Mouse (Mus musculus) lung, adult 18-20 months (tissue): Measurements from ENCODE around the gene Pet100.

ENCODE experiments used
- DNase-seq, 2 experiments: peaks; one replicate each; pipeline ENCODE4 v3.0.0; 2022; ENCODE audit warnings: mixed read lengths in 2 of 2

Gene Pet100

DNA sequence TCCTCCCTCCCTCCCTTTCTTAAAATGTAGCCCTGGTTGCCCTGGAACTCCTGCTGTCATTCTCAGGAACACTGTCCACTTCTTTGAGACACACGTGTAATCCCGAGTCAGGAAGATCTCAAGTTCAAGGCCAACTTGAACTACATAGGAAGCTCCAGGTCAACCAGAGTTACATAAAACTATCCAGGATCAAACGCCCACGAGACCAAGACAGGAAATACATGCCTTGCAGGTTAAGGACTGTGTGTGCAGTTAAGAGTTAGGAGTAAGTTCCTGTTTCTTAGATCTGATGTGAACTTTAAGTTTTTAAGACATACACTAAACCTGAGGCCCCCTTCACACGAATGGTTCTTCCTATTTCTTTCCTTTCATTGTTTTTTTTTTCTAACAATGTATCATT, 5.6 kb downstream of the Pet100 start:
- DNase-seq = no peak

DNA sequence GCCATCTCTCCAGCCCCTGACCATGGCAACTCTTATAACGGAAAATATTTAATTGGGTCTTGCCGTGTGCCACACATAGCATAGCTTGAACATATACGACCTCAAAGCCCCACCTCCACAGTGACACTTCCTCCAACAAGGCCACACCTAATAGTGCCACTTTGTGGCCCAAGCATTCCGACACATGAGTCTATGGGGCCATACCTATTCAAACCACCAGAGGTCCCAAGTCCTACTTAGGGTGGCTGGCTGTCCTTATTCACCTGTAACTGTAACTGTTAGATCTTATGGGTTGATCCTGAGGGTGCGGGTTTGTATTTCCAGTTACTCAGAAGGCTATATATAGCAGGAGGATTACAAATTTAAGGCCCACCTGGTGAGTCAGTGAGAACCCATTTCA, 6.7 kb downstream of the Pet100 start:
- no peak for DNase-seq

DNA sequence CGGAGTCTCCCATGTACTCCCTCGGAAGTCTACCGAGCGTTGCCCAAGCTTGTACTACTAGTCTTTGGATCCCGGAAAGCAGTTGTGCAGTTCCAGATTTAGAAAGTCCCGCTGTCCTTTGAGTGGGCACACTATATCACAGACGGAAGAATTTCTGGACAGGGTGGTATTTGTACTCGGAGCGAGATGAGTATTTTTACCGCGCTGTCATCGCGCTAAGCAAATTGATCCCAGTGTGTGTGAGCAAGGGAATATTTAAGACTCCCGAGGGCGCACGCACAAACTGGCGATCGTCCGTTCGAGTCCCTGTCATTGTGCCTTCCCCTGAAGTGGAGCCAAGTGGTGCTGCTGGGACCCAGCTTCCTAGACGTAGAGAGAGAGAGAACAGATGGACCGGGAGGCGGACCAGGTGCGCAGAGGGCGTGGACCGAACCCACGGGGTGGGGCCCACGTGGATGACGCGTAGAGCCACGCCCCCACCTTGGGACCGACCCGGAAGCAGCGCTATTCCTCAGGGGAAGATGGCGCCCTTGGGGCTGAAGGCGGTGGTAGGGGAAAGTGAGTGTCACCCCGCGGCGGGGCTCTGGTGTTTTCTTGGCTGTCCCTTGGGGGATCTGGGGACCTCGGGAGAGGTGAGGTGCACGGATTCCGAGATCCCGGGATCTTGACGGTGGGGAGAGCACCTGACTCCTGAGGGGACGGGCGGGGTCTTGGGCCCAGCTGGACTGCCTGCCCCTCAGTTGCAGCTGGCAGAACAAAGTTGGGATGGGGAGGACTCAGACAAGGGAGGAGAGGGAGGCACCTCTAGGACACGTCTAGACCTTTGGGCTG, 9.5 kb downstream of the Pet100 start, which contains the start of gene Stxbp2:
Gene Stxbp2, plus strand, starts transcription at position 309 of the 831 bp plus-strand sequence.
- DNase-seq = peak; percentile 85 to 90

DNA sequence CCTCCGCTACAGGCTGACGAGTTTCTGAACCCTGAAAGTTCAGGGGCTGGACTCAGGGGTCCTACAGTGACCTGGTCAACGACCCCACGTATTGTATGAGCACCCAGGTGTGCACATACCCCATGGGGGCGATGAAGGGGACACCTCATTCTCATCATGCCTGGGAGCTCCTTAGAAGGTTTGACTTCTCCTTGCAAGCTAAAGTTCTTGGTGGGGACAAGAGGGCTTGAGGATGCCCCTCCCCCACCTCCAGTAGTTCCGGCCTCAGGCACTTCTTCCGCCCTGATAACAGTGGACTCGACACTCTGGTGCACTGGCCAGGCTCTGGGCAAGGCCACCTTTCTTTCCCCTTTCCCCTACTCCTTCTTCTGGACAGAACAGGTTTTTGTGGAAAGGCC, 10.1 kb downstream of the Pet100 start:
- peak; percentile 44 to 57 for DNase-seq

DNA sequence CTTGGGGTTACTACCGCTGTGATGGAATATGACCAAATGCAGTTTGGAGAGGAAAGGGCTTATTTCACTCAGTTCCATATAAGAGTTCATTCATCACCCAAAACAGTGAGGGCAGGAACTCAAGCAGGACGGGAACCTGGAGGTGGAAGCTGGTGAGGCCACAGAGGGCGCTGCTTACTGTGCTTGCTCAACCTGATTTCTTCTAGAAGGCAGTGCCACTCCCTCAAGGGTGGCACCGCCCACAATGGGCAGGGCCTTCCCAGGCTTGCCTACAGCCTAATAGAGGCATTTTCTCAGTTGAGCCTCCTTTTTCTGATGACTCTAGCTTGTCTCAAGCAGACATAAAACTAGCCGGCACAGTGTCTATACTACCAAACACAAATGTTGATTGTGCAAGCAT, 24.5 kb downstream of the Pet100 start:
- peak; percentile 81 to 86 for DNase-seq

DNA sequence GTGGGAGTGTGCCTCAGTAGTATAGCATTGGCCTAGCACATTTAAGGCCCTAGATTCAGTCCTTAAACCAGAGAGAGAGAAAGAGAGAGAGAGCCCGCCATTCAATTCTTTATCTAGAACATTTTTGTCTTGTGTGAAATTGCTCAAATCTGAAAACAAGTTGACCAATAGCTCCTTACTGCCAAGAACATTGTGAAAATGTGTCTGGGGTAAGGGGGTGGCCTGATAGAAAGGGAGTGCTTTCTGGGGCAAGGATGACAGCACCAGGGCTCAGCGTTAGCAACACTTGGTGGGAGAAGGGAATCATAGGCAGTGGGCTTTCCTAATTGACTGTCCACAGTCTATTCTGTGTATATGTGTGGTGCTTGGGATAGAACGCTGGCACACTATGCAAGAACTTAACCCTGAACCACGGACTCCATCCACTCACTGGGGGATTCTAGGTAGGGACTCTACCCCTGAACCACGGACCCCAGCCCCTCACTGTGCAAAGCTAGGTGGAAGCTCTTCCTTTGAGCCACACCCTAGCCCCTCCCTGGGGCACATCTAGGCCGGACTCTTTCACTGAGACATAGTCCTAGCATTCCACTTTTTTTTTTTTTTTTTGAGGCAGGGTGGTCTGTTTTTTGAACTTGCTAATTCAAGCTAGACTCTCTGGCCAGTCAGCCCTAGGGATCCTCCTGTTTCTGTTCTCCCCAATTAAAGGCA, 25.6 kb downstream of the Pet100 start:
- no peak for DNase-seq

DNA sequence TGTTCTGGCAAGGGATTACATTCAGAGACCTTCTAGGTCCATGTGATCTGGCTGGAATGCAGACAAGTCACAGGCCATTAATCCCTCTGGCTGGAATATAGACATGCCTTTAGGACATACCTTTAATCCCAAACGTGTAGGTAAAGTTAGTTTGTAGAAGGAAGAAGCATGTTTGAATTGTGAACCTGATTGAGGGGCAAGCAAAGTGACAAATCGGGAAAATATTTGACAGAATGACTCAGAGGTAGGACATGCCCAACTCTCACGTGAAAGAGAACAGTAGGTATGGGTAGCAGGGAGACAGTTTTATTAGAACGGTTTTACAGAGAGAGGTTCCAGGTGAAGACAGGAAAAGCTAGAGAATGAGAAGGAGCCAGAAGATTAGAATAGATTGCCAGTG, 26.2 kb downstream of the Pet100 start:
- no peak for DNase-seq

DNA sequence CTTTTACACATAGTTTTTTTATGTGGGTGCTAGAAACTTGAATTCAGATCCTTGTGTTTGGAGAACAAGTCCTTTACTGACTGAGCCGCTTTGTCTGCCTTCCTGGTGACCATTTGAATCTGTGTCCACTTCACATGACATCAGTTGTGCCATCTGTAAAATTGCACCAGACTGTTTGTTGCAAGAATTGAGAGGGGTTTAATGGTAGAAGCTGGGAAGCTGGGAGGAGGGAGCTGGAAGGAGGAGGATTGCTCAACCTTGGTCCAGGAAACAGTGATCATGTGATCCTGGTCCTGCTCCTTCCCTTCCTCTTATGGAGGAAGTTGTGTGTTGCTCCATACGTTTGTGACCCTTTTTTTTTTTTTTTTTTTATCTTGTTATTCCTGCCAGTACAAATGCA, 26.9 kb downstream of the Pet100 start:
- DNase-seq = peak; percentile 48 to 49

DNA sequence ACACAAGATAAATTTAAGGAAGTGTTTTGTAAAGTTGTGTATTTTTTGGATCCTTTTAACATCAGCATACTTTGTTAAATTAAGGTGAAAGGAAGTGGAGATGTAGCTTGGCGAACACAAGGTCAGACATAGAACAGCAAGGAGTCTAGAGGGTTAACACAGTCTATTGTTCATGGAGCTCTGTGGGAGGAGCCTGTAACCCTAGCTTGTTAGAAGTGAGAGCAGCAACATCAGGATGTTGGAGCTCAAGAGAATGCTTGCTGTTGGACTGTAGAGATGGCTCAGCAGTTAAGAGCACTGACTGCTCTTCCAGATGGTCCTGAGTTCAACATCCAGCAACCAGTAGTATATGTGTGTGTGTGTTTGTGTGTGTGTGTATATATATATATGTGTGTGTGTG, 27.6 kb downstream of the Pet100 start:
- DNase-seq = no peak

DNA sequence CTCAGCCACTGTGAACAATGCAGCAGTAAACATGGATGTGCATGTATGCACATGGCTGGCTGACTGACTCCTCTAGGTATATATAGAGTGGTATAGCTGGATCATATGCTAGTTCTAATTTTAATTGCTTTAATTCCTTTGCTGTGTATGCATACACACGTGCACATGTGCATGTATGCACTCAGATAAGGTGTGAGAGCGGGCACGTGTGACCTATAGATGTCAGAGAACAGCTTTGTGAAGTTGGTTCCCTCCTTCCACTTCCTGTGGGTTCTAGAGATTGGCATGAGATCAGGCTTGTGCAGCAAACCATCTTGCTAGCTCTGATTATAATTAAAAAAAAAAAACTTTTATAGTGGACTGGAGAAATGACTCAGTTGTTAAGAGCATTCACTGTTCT, 31.5 kb downstream of the Pet100 start:
- DNase-seq = no peak

DNA sequence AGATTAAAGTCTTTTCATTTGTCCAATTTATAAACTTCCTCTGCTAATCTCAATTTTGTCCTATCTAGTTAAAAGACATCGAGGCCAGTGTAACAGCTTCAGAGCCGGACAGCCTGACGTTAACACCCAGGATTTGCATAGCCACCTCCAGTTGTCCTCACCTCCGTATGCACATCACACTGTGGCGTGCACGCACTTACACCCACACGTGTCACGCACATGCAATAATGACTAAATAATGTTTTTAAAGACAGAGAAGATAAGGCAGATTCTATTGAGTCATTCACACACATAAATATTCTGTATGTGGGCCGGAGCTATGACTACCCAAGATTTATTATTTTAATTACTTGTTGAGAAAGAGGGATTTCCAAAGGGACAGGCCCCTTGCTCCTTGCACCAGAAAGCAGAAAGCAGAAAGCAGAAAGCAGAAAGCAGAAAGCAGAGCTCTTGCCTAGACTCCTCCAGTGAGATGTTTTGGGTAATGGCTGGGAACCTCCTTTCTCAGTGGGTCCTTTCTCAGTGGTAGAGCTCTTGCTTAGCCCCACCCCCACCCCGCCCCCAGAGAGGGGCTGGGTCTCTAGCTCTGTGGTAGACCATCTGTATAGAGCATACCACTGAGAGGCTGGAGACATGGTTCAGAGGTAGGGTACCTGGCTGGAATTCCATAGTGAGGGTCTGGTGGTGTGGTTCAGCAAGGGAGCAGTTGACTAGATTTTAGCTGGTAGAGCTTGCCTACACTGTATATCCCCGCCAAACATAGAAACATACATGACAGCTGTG, 33.6 kb downstream of the Pet100 start:
- no peak for DNase-seq

DNA sequence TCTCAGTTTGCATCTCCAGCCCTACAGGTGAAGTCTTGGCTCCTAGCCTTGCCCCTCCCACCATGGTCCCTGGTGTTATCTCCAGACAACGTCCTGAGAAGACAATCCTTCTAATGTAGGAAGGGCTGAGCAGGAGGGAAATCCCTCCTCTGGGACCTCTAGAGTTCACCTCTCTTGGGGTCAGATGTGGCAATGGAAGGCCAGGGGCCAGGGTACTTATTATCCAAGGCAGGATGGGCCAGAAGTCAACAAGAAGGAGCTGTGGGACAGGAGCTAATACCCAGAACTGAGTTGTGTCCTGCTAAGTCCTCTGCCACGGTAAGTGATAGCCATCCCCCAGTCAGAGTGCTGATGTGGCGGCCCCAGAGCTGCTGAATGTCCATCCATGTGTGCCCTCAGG, 34.2 kb downstream of the Pet100 start, which contains the start of gene Retn:
Gene Retn, plus strand, starts transcription at position 245 of the 400 bp plus-strand sequence.
- DNase-seq = no peak

DNA sequence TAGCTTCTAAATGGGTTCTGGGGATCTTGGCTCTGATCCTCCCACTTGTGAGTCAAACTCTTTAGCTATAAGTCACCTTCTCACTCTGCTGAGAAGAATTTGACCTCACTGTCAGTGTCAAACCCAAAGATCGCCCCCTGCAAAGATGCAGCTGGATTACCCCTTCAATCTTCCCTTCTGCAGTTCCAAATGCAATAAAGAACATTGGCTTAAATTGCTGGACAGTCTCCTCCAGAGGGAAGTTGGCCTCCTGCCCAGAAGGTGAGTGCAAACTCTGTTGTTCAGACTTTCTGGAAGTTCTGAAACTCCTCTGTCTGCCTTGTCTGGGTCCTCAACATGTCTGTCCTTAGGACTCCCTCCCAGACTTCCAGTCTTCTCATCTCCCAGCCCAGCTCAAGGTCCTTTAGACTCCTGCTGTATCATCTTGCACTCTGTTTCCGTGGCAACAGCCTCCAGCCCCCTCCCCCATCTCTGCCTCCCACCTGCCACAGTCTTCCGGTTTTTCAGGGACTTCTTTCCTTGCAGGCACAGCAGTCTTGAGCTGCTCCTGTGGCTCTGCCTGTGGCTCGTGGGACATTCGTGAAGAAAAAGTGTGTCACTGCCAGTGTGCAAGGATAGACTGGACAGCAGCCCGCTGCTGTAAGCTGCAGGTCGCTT, 35.5 kb downstream of the Pet100 start:
- no peak for DNase-seq

DNA sequence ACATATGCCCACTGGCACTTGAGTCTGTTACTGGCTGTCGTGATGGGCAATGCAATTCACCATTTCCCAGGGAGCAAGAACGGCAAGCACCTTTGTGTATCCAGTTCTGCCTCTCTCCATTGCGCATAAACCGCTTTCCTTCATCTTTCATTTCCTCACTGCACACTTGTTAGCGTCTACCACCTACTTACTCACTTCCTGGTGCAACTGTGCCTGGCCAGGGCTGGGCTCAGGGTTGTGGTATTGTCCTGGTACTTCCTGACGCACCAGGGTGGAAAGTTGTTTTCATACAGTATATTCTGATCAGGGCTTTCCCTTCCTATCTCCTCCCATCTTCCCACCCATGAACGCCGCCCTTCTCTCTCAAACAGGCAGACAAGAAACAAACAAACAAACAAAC, 39.5 kb downstream of the Pet100 start:
- DNase-seq = peak; percentile 36

DNA sequence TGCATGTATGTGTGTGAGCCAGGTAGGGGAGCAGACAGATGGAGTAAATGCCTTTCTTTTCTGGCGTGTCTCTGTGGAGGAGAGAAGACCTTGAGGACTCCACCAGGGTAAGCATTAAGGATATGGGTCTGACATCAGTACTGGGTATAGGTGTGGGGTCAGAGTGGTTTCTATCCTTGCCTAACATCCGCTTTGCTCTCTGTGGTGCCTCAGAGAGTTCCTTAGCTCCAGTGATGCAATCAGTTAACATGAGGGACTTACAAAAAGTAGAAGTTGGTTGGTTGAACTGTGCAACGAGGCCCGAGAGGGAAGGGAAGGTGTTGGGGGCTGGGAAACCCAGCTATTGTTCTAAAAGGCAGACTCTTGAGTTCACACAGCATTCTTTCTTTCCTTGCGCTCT, 43.1 kb downstream of the Pet100 start:
- DNase-seq = peak; percentile 26 to 47

DNA sequence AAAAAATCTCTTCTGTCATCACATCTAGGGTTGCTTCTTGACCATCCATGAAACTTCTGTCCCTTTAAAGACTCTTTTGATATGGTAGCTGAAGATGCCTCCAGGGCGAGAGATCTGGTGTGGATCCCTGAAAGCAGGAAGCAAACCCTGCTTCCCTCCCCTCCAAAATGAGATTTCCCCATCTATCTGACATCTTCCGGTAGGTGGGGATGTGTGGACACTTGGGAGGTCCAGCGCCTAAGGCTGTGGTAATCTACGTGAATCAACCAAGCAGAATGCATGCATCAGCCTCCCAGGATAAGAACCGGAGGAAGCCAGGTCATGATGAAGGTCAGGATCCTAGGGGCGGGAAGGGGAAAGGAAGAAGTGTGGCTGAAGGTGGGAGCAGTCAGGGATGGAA, 44.2 kb downstream of the Pet100 start, which contains the start of gene Mcemp1:
Gene Mcemp1, plus strand, starts transcription at position 248 of the 400 bp plus-strand sequence.
- peak; percentile 28 to 39 for DNase-seq

DNA sequence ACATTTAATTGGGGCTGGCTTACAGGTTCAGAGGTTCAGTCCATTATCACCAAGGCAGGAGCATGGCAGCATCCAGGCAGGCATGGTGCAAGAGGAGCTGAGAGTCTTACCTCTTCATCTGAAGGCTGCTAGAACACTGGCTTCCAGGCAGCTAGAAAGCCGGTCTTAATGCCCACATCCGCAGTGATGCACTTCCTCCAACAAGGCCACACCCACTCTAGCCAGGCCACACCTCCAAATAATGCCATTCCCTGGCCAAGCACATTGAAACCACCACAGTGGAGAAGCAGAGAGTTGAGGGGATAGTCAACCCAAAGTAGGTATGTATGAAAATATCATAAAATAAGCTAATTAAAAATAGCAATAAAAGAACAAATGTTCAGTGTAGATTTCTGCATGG, 49.0 kb downstream of the Pet100 start:
- DNase-seq = peak; percentile 51 to 69

DNA sequence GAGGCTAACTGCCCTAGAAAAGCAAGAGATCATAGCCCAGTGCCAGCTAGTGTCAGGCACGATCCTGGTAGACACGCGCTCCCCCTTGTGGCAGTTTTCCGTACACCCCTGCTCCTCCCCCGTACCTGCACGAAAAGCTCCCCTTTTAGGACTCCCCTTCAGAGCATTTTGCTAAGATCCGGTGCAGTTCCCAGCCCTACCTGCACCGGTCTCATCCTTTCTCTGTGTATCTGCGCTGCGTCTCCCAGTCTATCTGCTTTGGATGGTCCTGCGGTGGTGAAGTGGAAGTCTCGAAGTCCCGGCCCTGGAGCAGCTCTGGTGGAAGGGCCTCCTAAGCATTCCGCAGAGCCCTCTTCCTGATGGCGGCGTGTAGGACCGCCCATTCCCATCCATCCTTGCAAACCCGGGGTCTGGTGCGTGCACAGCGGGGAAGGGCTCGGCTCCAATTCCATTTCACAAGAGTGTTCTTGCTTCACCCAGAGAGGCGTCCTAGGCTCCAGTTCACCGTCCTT, 50.7 kb downstream of the Pet100 start, which contains the start of gene Fcor:
Gene Fcor, minus strand, starts transcription at position 383 of the 512 bp plus-strand sequence.
- DNase-seq = peak; percentile 82 to 83

DNA sequence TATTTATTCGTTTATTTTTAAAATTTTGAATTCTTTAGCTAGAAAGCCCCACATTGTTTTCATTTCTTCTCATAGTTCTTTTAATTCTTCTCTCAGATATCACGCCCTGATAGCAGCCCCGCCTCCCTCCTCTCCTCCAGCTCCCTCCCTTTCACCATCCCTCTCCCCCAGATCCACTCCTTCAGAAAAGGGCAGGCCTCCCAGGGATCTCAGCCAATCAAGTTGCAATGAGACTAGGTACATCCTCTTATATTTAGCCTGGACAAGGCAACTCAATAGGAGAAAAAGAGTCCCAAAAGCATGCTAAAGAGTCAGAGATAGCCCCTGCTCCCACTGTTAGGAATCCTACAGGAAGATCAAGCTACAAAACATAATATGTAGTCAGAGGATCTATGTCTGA, 53.3 kb downstream of the Pet100 start:
- DNase-seq = no peak
